Mouse (Mus musculus): ENCODE data around the gene Slc36a3. TPM values are rescaled to one million over a fixed set of nuclear protein-coding genes. Genes with fewer than 3 reads are reported as not detected.

Slc36a3 gene
- polyA plus RNA-seq, 1 experiment from 2014 or later, result not detected

GRCm38 (mm10) chr11:55170501-55170900, 19.0 kb upstream of the Slc36a3 start:
- no peak overlapping the region for H3K4me2 ChIP-seq
- no peaks in the 10 kb centered on the region for H3K36me3 ChIP-seq
- H3K9ac ChIP-seq, result no peak overlapping the region
- 65% methylated on average over 4 of the region's 4 CpGs for WGBS
- 0 out of 2 replicates have a peak, but pooled peaks cover 4% of the 10 kb centered on the region for H3K27me3 ChIP-seq
- no peak overlapping the region for H3K27ac ChIP-seq
- H3K9me3 ChIP-seq (replicated peaks), result no peaks in the 10 kb centered on the region
- H3K4me1 ChIP-seq (replicated peaks), result no peaks in the 10 kb centered on the region
- ATAC-seq (replicated peaks; ENCODE audit: insufficient number of reproducible peaks, insufficient read depth, low FRiP score, low read depth), result no peak
- no peak overlapping the region for H3K4me3 ChIP-seq

GRCm38 (mm10) chr11:55168914-55169313, 17.4 kb upstream of the Slc36a3 start:
- Histone ChIP-seq H3K27ac (no peak overlapping the region), H3K4me3 (no peak overlapping the region), H3K4me1 (replicated peaks) (no peaks in the 10 kb centered on the region), H3K9ac (no peak overlapping the region), H3K27me3 (0 out of 2 replicates have a peak, but pooled peaks cover 4% of the 10 kb centered on the region), H3K36me3 (no peaks in the 10 kb centered on the region), H3K4me2 (no peak overlapping the region), H3K9me3 (replicated peaks) (no peaks in the 10 kb centered on the region)
- ATAC-seq (replicated peaks; ENCODE audit: insufficient number of reproducible peaks, insufficient read depth, low FRiP score, low read depth), result no peak
- 84% methylated on average over 6 of the region's 6 CpGs for WGBS

GRCm38 (mm10) chr11:55168504-55168903, 17.0 kb upstream of the Slc36a3 start:
- H3K9me3 ChIP-seq (replicated peaks), result no peaks in the 10 kb centered on the region
- ATAC-seq (replicated peaks; ENCODE audit: insufficient number of reproducible peaks, insufficient read depth, low FRiP score, low read depth), result no peak
- no peak overlapping the region for H3K4me2 ChIP-seq
- H3K27ac ChIP-seq, result no peak overlapping the region
- 0 out of 2 replicates have a peak, but pooled peaks cover 4% of the 10 kb centered on the region for H3K27me3 ChIP-seq
- H3K4me3 ChIP-seq, result no peak overlapping the region
- no peaks in the 10 kb centered on the region for H3K4me1 ChIP-seq (replicated peaks)
- H3K36me3 ChIP-seq, result no peaks in the 10 kb centered on the region
- H3K9ac ChIP-seq, result no peak overlapping the region
- WGBS, result 79% methylated on average over 4 of the region's 4 CpGs

- Histone ChIP-seq H3K4me2 (no peak overlapping the region), H3K4me3 (no peak overlapping the region), H3K27me3 (no peaks in the 10 kb centered on the region), H3K9ac (no peak overlapping the region), H3K27ac (no peak overlapping the region), H3K36me3 (no peaks in the 10 kb centered on the region), H3K9me3 (replicated peaks) (no peaks in the 10 kb centered on the region), H3K4me1 (replicated peaks) (0 out of 2 replicates have a peak, but pooled peaks cover 7% of the 10 kb centered on the region)
- WGBS, result 86% methylated on average over 7 of the region's 7 CpGs
- no peak for ATAC-seq (replicated peaks; ENCODE audit: insufficient number of reproducible peaks, insufficient read depth, low FRiP score, low read depth)
Observed at GRCm38 (mm10) chr11:55165748-55166147, 14.2 kb upstream of the Slc36a3 start.

GRCm38 (mm10) chr11:55164723-55165122, 13.2 kb upstream of the Slc36a3 start:
- Histone ChIP-seq H3K27ac (no peak overlapping the region), H3K27me3 (no peaks in the 10 kb centered on the region), H3K9ac (no peak overlapping the region), H3K9me3 (replicated peaks) (no peaks in the 10 kb centered on the region), H3K4me2 (no peak overlapping the region), H3K4me3 (no peak overlapping the region), H3K36me3 (no peaks in the 10 kb centered on the region), H3K4me1 (replicated peaks) (0 out of 2 replicates have a peak, but pooled peaks cover 7% of the 10 kb centered on the region)
- 40% methylated on average over 3 of the region's 3 CpGs for WGBS
- no peak for ATAC-seq (replicated peaks; ENCODE audit: insufficient number of reproducible peaks, insufficient read depth, low FRiP score, low read depth)

- Histone ChIP-seq H3K27ac (no peak overlapping the region), H3K9ac (no peak overlapping the region), H3K4me2 (no peak overlapping the region), H3K27me3 (no peaks in the 10 kb centered on the region), H3K4me1 (replicated peaks) (0 out of 2 replicates have a peak, but pooled peaks cover 7% of the 10 kb centered on the region), H3K4me3 (no peak overlapping the region), H3K36me3 (no peaks in the 10 kb centered on the region), H3K9me3 (replicated peaks) (no peaks in the 10 kb centered on the region)
- ATAC-seq (replicated peaks; ENCODE audit: insufficient number of reproducible peaks, insufficient read depth, low FRiP score, low read depth), result no peak
- 49% methylated on average over 9 of the region's 9 CpGs for WGBS
Observed at GRCm38 (mm10) chr11:55162670-55163069, 11.2 kb upstream of the Slc36a3 start.

- no peaks in the 10 kb centered on the region for H3K27me3 ChIP-seq
- WGBS, result 48% methylated on average over 13 of the region's 13 CpGs
Observed at GRCm38 (mm10) chr11:55158785-55159359, 7.4 kb upstream of the Slc36a3 start.

GRCm38 (mm10) chr11:55155070-55155421, 3.5 kb upstream of the Slc36a3 start:
- H3K4me1 ChIP-seq (replicated peaks), result no peaks in the 10 kb centered on the region
- no peak overlapping the region for H3K27ac ChIP-seq
- H3K4me2 ChIP-seq, result no peak overlapping the region
- H3K9ac ChIP-seq, result no peak overlapping the region
- no peak for ATAC-seq (replicated peaks; ENCODE audit: insufficient number of reproducible peaks, insufficient read depth, low FRiP score, low read depth)
- 74% methylated on average over 6 of the region's 6 CpGs for WGBS
- H3K4me3 ChIP-seq, result no peak overlapping the region
- no peaks in the 10 kb centered on the region for H3K27me3 ChIP-seq
- H3K9me3 ChIP-seq (replicated peaks), result no peaks in the 10 kb centered on the region
- H3K36me3 ChIP-seq, result no peaks in the 10 kb centered on the region

More at GRCm38 (mm10) chr11:55158785-55159359, 7.4 kb upstream of the Slc36a3 start:
- Histone ChIP-seq H3K27ac (no peak overlapping the region), H3K9ac (no peak overlapping the region), H3K4me2 (no peak overlapping the region), H3K4me3 (no peak overlapping the region), H3K36me3 (no peaks in the 10 kb centered on the region), H3K9me3 (replicated peaks) (no peaks in the 10 kb centered on the region), H3K4me1 (replicated peaks) (0 out of 2 replicates have a peak, but pooled peaks cover 7% of the 10 kb centered on the region)
- ATAC-seq (replicated peaks; ENCODE audit: insufficient number of reproducible peaks, insufficient read depth, low FRiP score, low read depth), result no peak

GRCm38 (mm10) chr11:55154398-55155069, 3.0 kb upstream of the Slc36a3 start:
- H3K4me3 ChIP-seq, result no peak overlapping the region
- no peak overlapping the region for H3K9ac ChIP-seq
- no peaks in the 10 kb centered on the region for H3K4me1 ChIP-seq (replicated peaks)
- no peak overlapping the region for H3K27ac ChIP-seq
- 43% methylated on average over 3 of the region's 3 CpGs for WGBS
- ATAC-seq (replicated peaks; ENCODE audit: insufficient number of reproducible peaks, insufficient read depth, low FRiP score, low read depth), result no peak
- no peaks in the 10 kb centered on the region for H3K9me3 ChIP-seq (replicated peaks)
- no peak overlapping the region for H3K4me2 ChIP-seq
- no peaks in the 10 kb centered on the region for H3K36me3 ChIP-seq
- H3K27me3 ChIP-seq, result no peaks in the 10 kb centered on the region

GRCm38 (mm10) chr11:55148461-55148860, 3.0 kb downstream of the Slc36a3 start:
- H3K9ac ChIP-seq, result no peak overlapping the region
- 68% methylated on average over 4 of the region's 4 CpGs for WGBS
- no peak overlapping the region for H3K4me2 ChIP-seq
- no peak for ATAC-seq (replicated peaks; ENCODE audit: insufficient number of reproducible peaks, insufficient read depth, low FRiP score, low read depth)
- H3K4me1 ChIP-seq (replicated peaks), result no peaks in the 10 kb centered on the region
- H3K27ac ChIP-seq, result no peak overlapping the region
- H3K4me3 ChIP-seq, result no peak overlapping the region
- no peaks in the 10 kb centered on the region for H3K27me3 ChIP-seq
- no peaks in the 10 kb centered on the region for H3K9me3 ChIP-seq (replicated peaks)
- H3K36me3 ChIP-seq, result no peaks in the 10 kb centered on the region

- 60% methylated on average over 6 of the region's 6 CpGs for WGBS
- Histone ChIP-seq H3K4me3 (no peak overlapping the region), H3K27me3 (no peaks in the 10 kb centered on the region)
Observed at GRCm38 (mm10) chr11:55147423-55147822, 4.1 kb downstream of the Slc36a3 start.

GRCm38 (mm10) chr11:55146855-55147254, 4.7 kb downstream of the Slc36a3 start:
- WGBS, result 82% methylated on average over 1 of the region's 1 CpGs
- Histone ChIP-seq H3K4me2 (no peak overlapping the region), H3K9me3 (replicated peaks) (no peaks in the 10 kb centered on the region), H3K4me1 (replicated peaks) (no peaks in the 10 kb centered on the region), H3K36me3 (no peaks in the 10 kb centered on the region), H3K27ac (no peak overlapping the region), H3K4me3 (no peak overlapping the region), H3K27me3 (no peaks in the 10 kb centered on the region), H3K9ac (no peak overlapping the region)
- no peak for ATAC-seq (replicated peaks; ENCODE audit: insufficient number of reproducible peaks, insufficient read depth, low FRiP score, low read depth)

More at GRCm38 (mm10) chr11:55147423-55147822, 4.1 kb downstream of the Slc36a3 start:
- Histone ChIP-seq H3K36me3 (no peaks in the 10 kb centered on the region), H3K27ac (no peak overlapping the region), H3K9ac (no peak overlapping the region), H3K4me2 (no peak overlapping the region), H3K4me1 (replicated peaks) (no peaks in the 10 kb centered on the region), H3K9me3 (replicated peaks) (no peaks in the 10 kb centered on the region)
- ATAC-seq (replicated peaks; ENCODE audit: insufficient number of reproducible peaks, insufficient read depth, low FRiP score, low read depth), result no peak
